8 mouse cellular contexts compared by ENCODE assay signal in the genomic region with DNA sequence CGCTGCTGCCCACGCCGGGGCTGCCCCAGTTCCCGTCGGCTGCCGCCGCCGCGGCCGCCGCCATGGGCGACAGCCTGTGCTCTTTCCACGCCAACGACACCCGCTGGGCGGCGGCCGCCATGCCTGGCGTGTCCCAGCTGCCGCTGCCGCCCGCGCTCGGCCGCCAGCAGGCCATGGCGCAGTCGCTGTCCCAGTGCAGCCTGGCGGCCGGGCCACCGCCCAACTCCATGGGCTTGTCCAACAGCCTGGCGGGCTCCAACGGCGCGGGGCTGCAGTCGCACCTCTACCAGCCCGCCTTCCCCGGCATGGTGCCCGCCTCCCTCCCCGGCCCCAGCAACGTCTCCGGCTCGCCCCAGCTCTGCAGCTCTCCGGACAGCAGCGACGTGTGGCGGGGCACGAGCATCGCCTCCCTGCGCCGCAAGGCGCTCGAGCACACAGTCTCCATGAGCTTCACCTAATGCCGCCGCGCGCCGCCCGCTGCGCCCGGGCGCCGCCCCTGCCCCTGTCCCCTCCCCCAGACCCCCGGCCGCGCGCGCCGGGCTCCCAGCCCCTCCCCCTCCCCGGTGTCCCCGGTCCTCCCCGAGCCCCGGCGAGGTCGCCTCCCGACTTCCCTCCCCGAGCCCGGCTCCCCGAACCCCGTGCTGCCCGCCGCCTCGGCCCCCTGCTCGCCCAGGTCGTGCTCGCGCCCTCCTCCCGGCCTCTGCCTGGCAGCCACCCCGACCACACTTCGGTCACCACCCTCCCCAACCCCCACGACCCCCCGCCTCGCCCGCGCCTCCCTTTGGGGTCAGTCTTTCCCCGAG. TPM values are rescaled to one million over a fixed set of nuclear protein-coding genes. Genes with fewer than 3 reads are reported as not detected.
A peak's percentile ranks its signal among the peaks of the same experiment; 100 is the strongest.
DNase-seq lines count a peak whose midpoint lies in the region; ATAC-seq and TF ChIP-seq lines count a peak whose summit lies in the region.

No protein-coding gene starts in this region.

- no peak for ATAC-seq in embryonic facial prominence, embryonic 12.5 days (ENCODE audit: insufficient number of reproducible peaks, insufficient read depth, low FRiP score, low TSS enrichment)
- peak; percentile 69 for ATAC-seq in hindbrain, embryonic 11.5 days (ENCODE audit: low FRiP score)
- peak; percentile 29; the same call in 1 of the 2 replicates for ATAC-seq in liver, postnatal 0 days
- ATAC-seq in stomach, postnatal 0 days (ENCODE audit: low FRiP score, low TSS enrichment): peak; percentile 35; the same call in 1 of the 2 replicates

- peak overlapping the region; percentile 40; the same call in 1 of the 2 replicates for H3K9ac ChIP-seq in embryonic facial prominence, embryonic 12.5 days
- peak overlapping the region; percentile 31 for H3K9ac ChIP-seq in hindbrain, embryonic 11.5 days (ENCODE audit: low read depth, low read length)
- H3K9ac ChIP-seq in liver, postnatal 0 days (replicated peaks): no peak overlapping the region
- no peak overlapping the region for H3K9ac ChIP-seq in stomach, postnatal 0 days (ENCODE audit: low read length)

- H3K9me3 ChIP-seq in heart, embryonic 10.5 days: no peaks in the 10 kb centered on the region
- no peaks in the 10 kb centered on the region for H3K9me3 ChIP-seq in embryonic facial prominence, embryonic 12.5 days
- H3K9me3 ChIP-seq in hindbrain, embryonic 11.5 days (ENCODE audit: control insufficient read depth, low read length): no peaks in the 10 kb centered on the region
- H3K9me3 ChIP-seq in liver, postnatal 0 days (ENCODE audit: low read length): no peaks in the 10 kb centered on the region
- H3K9me3 ChIP-seq in stomach, postnatal 0 days (ENCODE audit: control insufficient read depth, low read length): no peaks in the 10 kb centered on the region

- H3K27ac ChIP-seq in heart, embryonic 10.5 days: 0 out of 2 replicates have a peak overlapping the region, but pooled peaks have one; percentile 22
- H3K27ac ChIP-seq in embryonic facial prominence, embryonic 12.5 days: no peak overlapping the region
- peak overlapping the region; percentile 61; the same call in 1 of the 2 replicates for H3K27ac ChIP-seq in hindbrain, embryonic 11.5 days (ENCODE audit: low read depth, low read length)
- H3K27ac ChIP-seq in liver, postnatal 0 days (ENCODE audit: low read depth): no peak overlapping the region
- H3K27ac ChIP-seq in stomach, postnatal 0 days (replicated peaks): no peak overlapping the region

- H3K4me3 ChIP-seq in heart, embryonic 10.5 days: peak overlapping the region; percentile 65
- peak overlapping the region; percentile 44 for H3K4me3 ChIP-seq in embryonic facial prominence, embryonic 12.5 days
- H3K4me3 ChIP-seq in hindbrain, embryonic 11.5 days (ENCODE audit: low read depth, low read length): peak overlapping the region; percentile 37
- H3K4me3 ChIP-seq in liver, postnatal 0 days (ENCODE audit: low read depth, low read length): peak overlapping the region; percentile 42
- H3K4me3 ChIP-seq in stomach, postnatal 0 days (ENCODE audit: low read depth, low read length): peak overlapping the region; percentile 37

- no peaks in the 10 kb centered on the region for H3K36me3 ChIP-seq in heart, embryonic 10.5 days
- no peaks in the 10 kb centered on the region for H3K36me3 ChIP-seq in embryonic facial prominence, embryonic 12.5 days
- no peaks in the 10 kb centered on the region for H3K36me3 ChIP-seq in hindbrain, embryonic 11.5 days (ENCODE audit: control insufficient read depth, insufficient read depth, low read length)
- H3K36me3 ChIP-seq in liver, postnatal 0 days (replicated peaks; ENCODE audit: insufficient read depth, low read length): no peaks in the 10 kb centered on the region
- no peaks in the 10 kb centered on the region for H3K36me3 ChIP-seq in stomach, postnatal 0 days (ENCODE audit: control insufficient read depth, insufficient read depth, low read length)

- H3K4me1 ChIP-seq in heart, embryonic 10.5 days: peaks cover 25% of the 10 kb centered on the region
- H3K4me1 ChIP-seq in embryonic facial prominence, embryonic 12.5 days: peaks cover 22% of the 10 kb centered on the region
- H3K4me1 ChIP-seq in hindbrain, embryonic 11.5 days (replicated peaks; ENCODE audit: control insufficient read depth, insufficient read depth, low read length): peaks cover 5% of the 10 kb centered on the region
- H3K4me1 ChIP-seq in liver, postnatal 0 days (ENCODE audit: insufficient read depth): peaks cover 14% of the 10 kb centered on the region
- H3K4me1 ChIP-seq in stomach, postnatal 0 days (replicated peaks; ENCODE audit: control insufficient read depth, insufficient read depth): 0 out of 2 replicates have a peak, but pooled peaks cover 4% of the 10 kb centered on the region

- intact Hi-C loops in heart, postnatal 25 days (cut with DNase I): no loop called here

- WGBS in heart, embryonic 10.5 days: 2% methylated on average over 65 of the region's 95 CpGs
- WGBS in embryonic facial prominence, embryonic 12.5 days: 1% methylated on average over 83 of the region's 95 CpGs
- WGBS in hindbrain, embryonic 11.5 days: under 1% methylated on average over 56 of the region's 95 CpGs
- 2% methylated on average over 44 of the region's 95 CpGs for WGBS in liver, postnatal 0 days (ENCODE audit: insufficient replicate concordance)
- WGBS in stomach, postnatal 0 days: under 1% methylated on average over 57 of the region's 95 CpGs

- no peak for TF ChIP-seq EP300 in liver, postnatal 0 days (IDR thresholded peaks at IDR 0.05; ENCODE audit: low read depth)
- TF ChIP-seq EP300 in stomach, postnatal 0 days (optimal IDR thresholded peaks at IDR 0.05): no peak

- TF ChIP-seq CTCF in liver, postnatal 0 days (IDR thresholded peaks at IDR 0.05; ENCODE audit: low read depth): no peak
- no peak for TF ChIP-seq CTCF in stomach, postnatal 0 days (IDR thresholded peaks at IDR 0.05; ENCODE audit: low read depth)

- H3K27me3 ChIP-seq in heart, embryonic 10.5 days (ENCODE audit: insufficient read depth, poor library complexity, severe bottlenecking): peaks cover 100% of the 10 kb centered on the region
- H3K27me3 ChIP-seq in embryonic facial prominence, embryonic 12.5 days: peaks cover 79% of the 10 kb centered on the region
- peaks cover 73% of the 10 kb centered on the region for H3K27me3 ChIP-seq in hindbrain, embryonic 11.5 days (ENCODE audit: control insufficient read depth, insufficient read depth, low read length)
- H3K27me3 ChIP-seq in liver, postnatal 0 days (ENCODE audit: insufficient read depth, low read length): peaks cover 88% of the 10 kb centered on the region
- peaks cover 36% of the 10 kb centered on the region for H3K27me3 ChIP-seq in stomach, postnatal 0 days (ENCODE audit: control insufficient read depth, insufficient read depth, low read length)

- peak overlapping the region; percentile 88 for H3K4me2 ChIP-seq in embryonic facial prominence, embryonic 12.5 days (replicated peaks)
- peak overlapping the region; percentile 71 for H3K4me2 ChIP-seq in hindbrain, embryonic 11.5 days (replicated peaks; ENCODE audit: low read depth, low read length)
- H3K4me2 ChIP-seq in liver, postnatal 0 days (ENCODE audit: low read depth, low read length): peak overlapping the region; percentile 66
- H3K4me2 ChIP-seq in stomach, postnatal 0 days (replicated peaks; ENCODE audit: low read depth): peak overlapping the region; percentile 69

- no peak for DNase-seq in heart, embryonic 10.5 days (ENCODE audit: low spot score)
- DNase-seq in heart, postnatal 25 days (ENCODE audit: low spot score): no peak
- DNase-seq in ZHBTc4 (ENCODE audit: low read depth, low spot score): peak; percentile 85
- peak; percentile 76 for DNase-seq in hindbrain, embryonic 11.5 days (ENCODE audit: low spot score)
- no peak for DNase-seq in liver, postnatal 0 days
- peak; percentile 53 for DNase-seq in stomach, postnatal 0 days (ENCODE audit: low spot score)
- DNase-seq in urinary bladder, postnatal 10 days (ENCODE audit: low spot score): no peak

RNA-seq across cellular contexts. Expression of a gene that starts 8.0 kb away (rescaled TPM):
- not detected in 2 replicates for polyA plus RNA-seq in heart, embryonic 10.5 days (2016; fragmentation: Nextera tagmentation; extraction: Ambion mirVana)
- total RNA-seq in heart, postnatal 25 days (2021): not detected
- polyA plus RNA-seq in embryonic facial prominence, embryonic 12.5 days (2016; fragmentation: Nextera tagmentation; extraction: Ambion mirVana): 0.50 and 1.4 TPM in 2 replicates
- polyA plus RNA-seq in hindbrain, embryonic 11.5 days (2014; fragmentation: Nextera tagmentation; extraction: Ambion mirVana): 10.6 and 14.0 TPM in 2 replicates
- polyA plus RNA-seq in liver, postnatal 0 days (2015; fragmentation: Nextera tagmentation; extraction: Ambion mirVana): not detected in 2 replicates
- not detected in 2 replicates for polyA plus RNA-seq in stomach, postnatal 0 days (2015; fragmentation: Nextera tagmentation; extraction: Ambion mirVana)

Comparison
In these comparisons a context has a peak if more than half of its experiments do, and no peak if none do; other contexts are left out.
1. DNase-seq: peak in ZHBTc4 (single experiment), hindbrain, embryonic 11.5 days (single experiment) and stomach, postnatal 0 days (single experiment); none in heart, embryonic 10.5 days (single experiment), heart, postnatal 25 days (single experiment), liver, postnatal 0 days (single experiment) and urinary bladder, postnatal 10 days (single experiment).
2. H3K27ac ChIP-seq: peak in heart, embryonic 10.5 days (single experiment) and hindbrain, embryonic 11.5 days (single experiment); none in embryonic facial prominence, embryonic 12.5 days (single experiment), liver, postnatal 0 days (single experiment) and stomach, postnatal 0 days (single experiment).
3. H3K9ac ChIP-seq: peak in embryonic facial prominence, embryonic 12.5 days (single experiment) and hindbrain, embryonic 11.5 days (single experiment); none in liver, postnatal 0 days (single experiment) and stomach, postnatal 0 days (single experiment).
4. Peak in every context shown above with its lines, with median percentiles within 50 percentile points of each other: H3K4me3 ChIP-seq and H3K4me2 ChIP-seq.